Mouse (Mus musculus): Measurements from ENCODE around the gene Ank2.

- TF ChIP-seq CTCF (IDR thresholded peaks at IDR 0.05; ENCODE audit: extremely low read depth, insufficient read length, insufficient replicate concordance, low read depth, low read length) (no peak), POLR2A (IDR thresholded peaks at IDR 0.05; ENCODE audit: low read depth, low read length) (no peak)
Observed at GRCm38 (mm10) chr3:126968721-126969120, 530.4 kb downstream of the Ank2 start.

Data from small intestine, adult 2 months (tissue).